Mouse (Mus musculus): ENCODE results near the gene Omd.

Omd gene

DNA sequence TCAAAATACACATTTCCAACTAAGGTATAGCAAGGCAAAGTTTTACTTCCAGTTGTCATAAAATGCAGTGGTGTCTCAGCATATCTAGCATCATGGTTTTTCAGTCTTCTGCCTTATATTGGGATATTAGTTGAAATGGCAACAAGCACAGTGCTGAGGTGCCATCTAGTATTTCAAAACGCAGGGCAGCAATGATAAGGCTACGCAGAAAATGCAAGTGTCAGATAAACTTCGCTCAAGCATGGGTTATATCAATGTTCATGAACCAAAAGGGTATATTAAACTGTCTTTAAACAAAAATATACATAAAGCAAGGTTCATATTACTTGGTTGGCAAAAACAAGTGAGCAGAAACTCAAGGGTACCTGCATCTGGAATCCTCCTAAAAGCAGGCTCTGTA lies 34.8 kb downstream of the Omd start:
- DNase-seq, result no peak

DNA sequence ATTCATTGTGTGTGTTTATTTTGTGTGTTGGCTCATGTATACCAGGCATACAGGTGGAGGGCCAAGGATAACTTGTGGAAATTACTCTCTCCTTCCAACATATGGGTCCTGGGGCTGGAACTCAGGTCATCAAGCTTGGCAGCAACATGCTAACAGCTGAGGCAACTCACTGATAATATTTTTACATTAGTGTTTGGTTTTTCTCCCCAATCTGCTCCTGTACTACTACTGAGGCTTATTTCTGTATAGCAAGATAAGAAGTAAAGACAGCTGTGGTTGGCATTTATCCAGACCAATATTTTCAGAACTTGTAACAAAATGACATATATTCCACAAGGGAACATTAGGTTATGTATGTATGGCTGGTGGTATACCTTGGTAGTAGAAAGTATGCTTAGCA lies 36.1 kb downstream of the Omd start:
- no peak for DNase-seq

DNA sequence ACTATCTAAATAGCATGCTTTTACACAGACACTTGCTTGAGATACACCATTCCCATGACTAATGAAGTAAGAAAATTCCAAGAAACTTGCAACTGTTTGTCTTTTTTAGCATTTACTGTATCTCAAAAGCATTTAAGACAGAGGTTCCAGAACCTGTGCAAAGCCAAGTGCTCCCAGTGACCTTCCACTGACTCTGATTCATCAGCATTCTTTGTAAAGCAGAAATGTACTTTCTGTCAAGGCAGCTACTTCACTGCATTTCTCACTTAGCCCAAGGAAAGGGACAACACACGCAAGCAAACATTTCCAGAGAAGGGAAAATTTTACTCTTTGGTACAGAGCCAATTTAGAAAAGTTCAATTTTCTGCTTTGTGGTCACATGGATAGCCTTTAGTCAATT lies 41.0 kb downstream of the Omd start:
- DNase-seq, result no peak

DNA sequence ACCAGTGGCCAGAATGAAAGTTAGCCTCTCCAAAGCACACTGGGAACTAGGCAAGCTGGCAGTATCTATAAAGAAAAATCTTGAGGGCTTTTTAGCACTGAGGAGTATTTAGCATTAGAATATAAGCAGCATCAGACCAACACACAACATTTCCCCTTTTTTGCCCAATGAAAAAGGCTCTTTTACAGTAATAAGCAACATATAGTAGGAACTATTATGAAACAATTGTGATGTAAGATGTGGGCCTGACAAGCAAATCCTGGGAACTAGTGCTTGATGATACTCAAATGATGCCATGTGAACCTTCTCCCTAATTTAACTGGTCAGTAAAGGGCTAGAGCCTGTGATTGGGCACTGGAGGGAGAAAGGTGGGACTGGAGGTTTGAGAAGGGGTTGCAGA lies 45.9 kb downstream of the Omd start:
- DNase-seq, result no peak

DNA sequence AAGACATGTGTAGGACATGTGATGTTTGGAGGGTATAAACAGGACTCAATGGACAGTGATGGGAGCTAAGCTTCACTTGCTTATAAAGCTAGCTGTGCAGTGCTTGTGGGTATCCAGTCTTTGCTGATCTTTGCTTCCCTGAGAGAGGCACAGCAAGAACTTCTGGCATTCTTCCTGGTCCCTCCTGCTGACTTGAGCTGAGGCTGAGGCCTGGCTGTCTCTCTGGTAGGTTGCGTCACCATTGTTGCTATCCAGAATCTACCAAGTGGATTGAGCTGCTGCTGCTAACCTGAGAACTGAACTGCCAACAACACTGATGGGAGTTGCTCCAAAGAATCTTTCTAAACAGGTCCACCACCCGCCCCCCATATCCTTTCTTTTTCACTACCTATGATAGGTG lies 46.8 kb downstream of the Omd start:
- DNase-seq, result no peak

DNA sequence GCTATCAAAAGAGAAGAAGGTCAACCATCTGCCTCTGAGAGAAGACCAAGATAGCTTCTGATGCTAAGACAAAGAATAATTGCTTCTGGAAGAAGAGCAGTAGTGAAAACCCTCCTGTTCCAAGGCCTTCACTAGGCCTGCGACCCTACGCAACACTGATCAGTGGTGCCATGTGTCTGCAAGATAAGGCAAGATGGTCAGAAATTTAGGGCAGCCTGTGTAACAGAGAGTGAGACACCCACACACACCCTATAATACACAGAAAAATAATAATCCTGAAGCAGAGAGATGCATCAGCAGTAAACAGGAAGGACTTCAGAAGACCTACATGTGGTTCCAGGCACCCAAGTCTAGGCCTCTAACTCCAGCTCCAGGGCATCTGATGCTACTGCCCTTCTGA lies 57.7 kb downstream of the Omd start:
- DNase-seq, result no peak

Data from kidney, adult 9 months (tissue).